Mouse (Mus musculus): Measurements from ENCODE around the gene Cd5.

Gene Cd5

DNA sequence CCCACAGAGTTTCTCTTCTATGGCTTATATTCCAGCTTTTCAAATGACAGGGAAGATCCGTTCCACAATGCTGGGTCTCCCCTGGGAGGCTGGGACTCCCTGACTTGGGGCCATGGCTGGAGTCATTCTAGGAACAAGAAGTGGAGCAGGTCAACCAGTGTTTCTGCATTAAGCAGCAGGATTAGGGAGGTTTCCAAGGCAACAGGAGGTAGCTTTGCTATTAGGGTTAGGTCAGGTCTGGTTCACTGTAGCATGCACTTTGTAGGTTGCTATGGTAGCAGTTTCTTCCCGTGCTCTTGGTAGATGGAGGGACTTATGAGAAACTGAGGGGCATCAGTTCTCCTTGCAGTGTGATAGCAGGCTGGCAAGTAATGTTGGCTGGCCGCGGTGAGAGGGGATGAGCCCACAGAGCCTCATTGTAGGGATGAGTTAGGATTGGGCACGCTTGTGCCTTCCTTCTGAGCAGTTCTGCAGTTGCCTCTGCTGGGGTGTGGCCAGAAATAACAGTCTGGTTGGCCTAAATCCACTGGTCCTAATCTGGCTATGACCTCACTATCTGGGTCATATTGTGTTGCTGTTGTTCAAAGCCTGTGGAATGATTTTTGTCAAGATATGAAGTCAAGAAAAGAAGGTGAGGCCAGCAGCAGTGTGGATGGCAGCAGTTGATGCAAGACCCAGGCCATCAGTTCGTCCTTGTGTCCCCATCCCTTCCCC, 37.6 kb downstream of the Cd5 start:
- no peak for DNase-seq (ENCODE audit: low read depth, low spot score)

DNA sequence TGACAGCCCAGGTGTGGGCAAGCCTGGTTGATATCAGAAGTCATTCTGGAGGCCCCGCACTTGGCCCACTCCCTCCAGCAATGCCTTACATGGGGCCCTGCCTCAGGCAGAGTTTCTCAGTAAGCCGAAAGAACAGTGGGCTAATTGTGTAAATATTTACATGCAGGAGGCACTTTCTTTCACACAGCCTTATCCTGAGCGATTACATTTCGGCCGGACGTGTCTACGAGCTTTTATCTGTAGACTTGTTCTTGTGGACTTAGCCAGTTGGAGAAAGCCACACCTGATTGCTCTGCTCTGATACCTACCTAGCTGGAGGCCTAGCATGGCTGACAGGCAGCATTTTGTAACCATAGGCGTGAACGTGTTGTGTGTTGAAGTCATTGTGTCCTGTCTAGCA, 39.0 kb downstream of the Cd5 start:
- no peak for DNase-seq (ENCODE audit: low read depth, low spot score)

DNA sequence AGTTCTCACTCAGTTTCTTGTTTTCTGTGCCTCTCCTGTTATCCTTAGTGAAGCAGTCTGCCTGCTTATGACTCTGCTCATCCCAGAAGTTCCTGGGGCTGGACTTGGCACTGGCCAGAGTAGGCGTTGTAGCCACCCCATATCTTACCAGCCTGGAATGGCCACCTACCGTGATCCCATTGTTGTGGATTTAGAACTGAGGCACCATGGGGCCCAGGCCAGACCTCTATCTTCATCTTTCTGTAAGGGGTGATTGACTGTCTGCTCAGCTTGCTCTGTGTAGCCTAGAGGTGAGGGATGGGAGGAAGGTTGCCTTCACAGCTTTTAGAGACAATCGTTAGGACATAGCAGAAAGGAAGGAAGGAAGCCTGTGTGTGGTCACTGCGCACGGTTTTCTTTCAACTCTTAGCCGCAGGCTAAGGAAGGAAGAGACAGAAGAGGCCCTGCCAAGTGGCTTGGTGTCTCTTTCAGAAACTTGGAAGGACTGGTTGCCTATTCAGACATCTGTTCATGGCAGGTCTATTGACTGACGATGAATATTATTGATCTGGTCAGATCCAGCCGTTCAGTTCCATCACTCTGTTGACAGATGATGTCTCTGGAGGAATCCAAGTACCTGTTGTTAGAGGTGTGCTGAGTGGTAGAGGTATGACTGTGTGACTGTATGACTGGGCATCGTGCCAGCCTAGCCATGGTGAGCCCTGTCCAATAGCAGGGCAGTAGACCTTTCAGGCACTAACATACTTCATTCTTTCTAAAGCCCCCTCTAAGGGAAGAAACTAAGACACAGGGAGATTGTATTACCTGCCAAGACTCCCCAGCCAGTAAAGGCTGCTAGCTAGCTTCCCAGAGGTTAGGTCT, 40.4 kb downstream of the Cd5 start:
- DNase-seq (ENCODE audit: low read depth, low spot score): peak; percentile 56

- DNase-seq (ENCODE audit: low read depth, low spot score): no peak
These were observed 43.0 kb downstream of the Cd5 start for GRCm38 (mm10) chr19:10695801-10696200.

GRCm38 (mm10) chr19:10693926-10694682, 44.7 kb downstream of the Cd5 start:
- DNase-seq (ENCODE audit: low read depth, low spot score): no peak

GRCm38 (mm10) chr19:10692361-10692760, 46.4 kb downstream of the Cd5 start:
- DNase-seq (ENCODE audit: low read depth, low spot score): no peak

DNA sequence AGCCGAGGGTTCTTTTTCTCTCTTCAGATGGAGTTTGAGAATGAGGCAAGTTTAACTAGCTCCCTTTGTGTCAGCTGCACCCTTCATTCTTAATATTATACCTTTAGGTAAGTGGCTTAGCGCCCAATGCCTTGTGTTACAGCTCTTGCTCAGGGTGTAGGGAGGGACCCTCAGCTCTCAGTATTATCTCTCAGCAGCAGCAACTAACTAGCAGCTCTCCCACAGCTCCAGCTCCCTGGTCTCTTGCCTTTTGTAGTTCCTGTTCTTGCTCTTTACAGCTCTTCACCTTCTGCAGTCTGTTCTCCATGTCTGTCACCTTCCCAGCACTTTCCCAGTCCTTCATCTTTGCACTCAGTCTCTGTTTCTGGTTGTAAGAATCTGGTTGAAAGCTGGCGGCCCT, 47.1 kb downstream of the Cd5 start:
- no peak for DNase-seq (ENCODE audit: low read depth, low spot score)

DNA sequence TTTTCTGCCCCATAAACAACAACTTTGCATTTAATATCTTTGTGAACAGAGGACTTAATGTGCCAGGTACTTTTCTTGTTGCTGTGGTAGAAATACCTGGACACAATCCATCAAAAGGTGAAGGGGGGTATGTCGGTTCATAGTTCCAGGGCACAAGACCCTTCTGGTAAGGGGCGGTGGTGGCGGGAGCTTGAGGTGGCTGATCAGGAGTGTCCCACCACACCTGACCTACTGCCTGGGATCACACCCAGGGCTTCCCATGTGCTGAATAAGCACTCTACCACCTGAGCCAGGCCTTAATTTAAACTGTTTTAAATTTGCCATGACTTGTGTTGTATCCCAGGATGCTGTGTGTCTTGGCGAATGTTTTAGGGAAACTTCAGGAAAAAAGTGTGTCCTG, 47.7 kb downstream of the Cd5 start:
- DNase-seq (ENCODE audit: low read depth, low spot score): no peak

- no peak for DNase-seq (ENCODE audit: low read depth, low spot score)
These were observed 48.5 kb downstream of the Cd5 start for GRCm38 (mm10) chr19:10690336-10690735.

- DNase-seq (ENCODE audit: low read depth, low spot score): no peak
These were observed 49.2 kb downstream of the Cd5 start for GRCm38 (mm10) chr19:10689470-10690166.

GRCm38 (mm10) chr19:10688537-10689352, 50.1 kb downstream of the Cd5 start, which contains the start of gene Vps37c:
Gene Vps37c (plus strand): TSS chr19:10688735.
- DNase-seq (ENCODE audit: low read depth, low spot score): peak; percentile 88

DNA sequence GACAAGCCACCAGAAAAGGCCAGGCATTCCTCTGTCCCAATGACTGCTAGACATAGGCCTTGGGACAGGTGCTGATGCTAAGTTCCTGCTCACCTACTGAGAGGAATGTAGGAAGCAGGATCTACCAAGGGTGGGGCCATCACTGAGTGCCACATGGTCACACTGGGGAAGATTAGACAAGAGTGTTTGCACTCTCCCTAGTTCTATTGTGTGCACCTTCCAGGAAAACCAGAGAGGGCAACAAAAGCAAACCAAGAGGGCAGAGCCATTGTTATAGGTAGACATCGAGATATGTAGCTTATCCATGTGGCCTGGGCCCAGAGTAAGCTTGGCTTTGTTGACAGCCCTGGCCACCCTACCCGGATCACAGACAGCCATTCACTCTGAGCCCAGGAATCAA, 53.1 kb downstream of the Cd5 start:
- DNase-seq (ENCODE audit: low read depth, low spot score): no peak

GRCm38 (mm10) chr19:10685081-10685480, 53.7 kb downstream of the Cd5 start:
- no peak for DNase-seq (ENCODE audit: low read depth, low spot score)

DNA sequence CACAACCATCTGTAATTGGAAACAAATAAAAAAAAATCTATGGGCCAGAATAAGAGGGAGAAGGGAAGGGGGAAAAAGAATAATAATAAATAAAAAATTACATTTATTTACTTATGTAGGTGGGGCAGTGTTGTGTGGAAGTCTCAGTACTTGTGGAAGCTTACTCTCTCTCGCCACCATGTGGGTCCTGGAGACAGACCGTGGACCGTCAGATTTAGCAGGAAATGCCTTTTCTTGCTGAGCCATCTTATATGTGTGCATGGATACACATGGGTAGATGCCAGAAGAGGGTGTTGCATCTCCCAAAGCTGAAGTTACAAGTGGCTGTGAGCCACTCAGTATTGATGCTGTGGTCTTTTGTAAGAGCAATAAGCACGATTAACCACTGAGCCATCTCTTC, 57.2 kb downstream of the Cd5 start:
- DNase-seq (ENCODE audit: low read depth, low spot score): no peak

DNA sequence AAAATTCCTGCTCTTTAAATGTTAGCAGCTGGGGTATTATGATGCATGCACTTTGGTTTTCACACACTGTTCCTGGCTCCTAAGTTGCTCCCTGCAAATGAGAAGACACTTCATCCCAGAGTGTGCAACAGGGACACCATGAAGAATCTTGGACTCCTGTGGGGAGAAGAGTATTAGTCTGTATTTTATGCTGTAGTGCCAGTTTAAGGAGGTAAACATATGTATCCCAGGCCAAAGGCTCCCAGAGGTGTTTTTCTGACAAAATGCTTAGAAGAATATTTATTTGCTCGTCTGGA, 60.1 kb downstream of the Cd5 start:
- DNase-seq (ENCODE audit: low read depth, low spot score): no peak

DNA sequence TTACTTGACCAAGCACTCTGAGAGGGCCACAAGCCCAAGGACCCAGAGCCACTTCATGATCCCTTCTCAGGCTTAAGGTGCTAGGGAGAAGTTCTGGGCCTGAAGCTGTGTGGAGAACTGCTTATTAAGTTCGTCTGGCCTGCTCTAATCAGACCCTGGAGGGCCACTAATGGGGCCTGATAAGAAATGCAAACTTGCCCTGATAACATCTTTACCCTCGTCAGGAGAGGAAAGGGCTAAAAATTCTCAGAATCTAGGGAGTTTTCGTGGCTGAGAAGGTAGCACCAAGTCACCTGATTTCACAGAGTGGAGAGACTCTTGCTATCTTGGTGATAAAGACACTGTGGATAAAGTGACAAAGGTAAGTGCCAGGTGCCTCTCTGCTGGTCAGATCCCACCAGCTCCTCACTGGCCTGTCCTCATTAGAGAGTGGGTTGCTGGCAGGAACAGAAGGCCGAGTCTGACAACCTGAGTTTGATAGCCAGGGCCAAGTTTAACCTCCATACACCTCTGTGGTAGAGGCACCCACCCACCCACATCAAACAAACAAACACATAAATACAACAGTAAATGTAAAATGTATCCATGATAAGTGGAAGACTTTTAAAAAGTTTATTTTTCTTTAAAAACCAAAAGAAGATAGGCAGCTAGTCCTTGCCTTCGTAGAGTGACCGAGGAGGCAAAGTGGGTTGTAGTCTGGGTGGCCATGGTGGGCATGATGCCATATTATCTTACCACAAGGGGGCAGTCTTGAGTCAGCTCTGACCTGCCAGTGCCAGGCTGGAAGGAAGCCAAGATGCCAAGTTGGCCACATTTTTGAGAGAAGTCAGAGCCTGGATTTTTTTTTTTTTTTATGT, 60.7 kb downstream of the Cd5 start, which contains the start of gene Pga5:
Gene Pga5 (minus strand): TSS at position 157 of the 857 bp plus-strand sequence.
- DNase-seq (ENCODE audit: low read depth, low spot score): peak; percentile 75

DNA sequence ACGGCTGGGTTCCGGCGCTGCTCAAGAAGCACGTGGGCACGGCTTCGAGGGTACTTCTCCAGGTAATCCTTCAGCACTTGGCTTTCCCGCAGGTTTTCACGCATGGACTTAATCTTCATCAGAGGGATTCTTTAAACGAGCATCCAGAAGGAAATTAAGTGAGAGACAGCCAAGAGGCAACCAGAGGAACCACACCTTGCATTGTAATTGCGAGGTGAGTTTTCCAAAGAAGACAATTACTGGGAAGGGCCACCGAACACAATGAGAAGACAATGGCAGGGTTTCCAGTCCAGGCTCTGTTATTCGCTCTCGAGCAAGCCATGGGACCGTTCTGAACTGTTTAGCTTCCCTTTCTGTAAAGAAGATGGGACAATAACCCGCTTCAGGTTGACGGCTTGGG, 62.1 kb downstream of the Cd5 start:
- no peak for DNase-seq (ENCODE audit: low read depth, low spot score)

DNA sequence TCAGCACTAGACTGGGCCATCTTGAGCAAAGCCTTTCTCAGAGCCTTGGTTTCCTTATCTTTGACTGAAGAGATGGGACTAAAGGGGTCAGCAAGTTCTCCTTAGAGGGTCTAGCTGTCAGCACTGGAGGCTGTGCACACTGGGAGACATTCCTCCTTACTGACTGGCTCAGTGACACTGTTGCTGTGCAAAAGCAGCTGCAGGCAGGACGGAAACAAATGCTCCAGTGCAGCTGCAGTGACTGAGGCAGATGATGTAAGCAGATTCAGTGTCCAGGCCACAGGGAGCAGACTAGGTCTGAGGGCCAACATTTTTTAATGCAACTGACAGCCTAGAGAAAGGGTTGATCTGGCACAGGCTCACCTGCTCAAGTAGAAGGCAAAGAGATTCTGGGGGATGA, 65.5 kb downstream of the Cd5 start:
- DNase-seq (ENCODE audit: low read depth, low spot score): no peak

GRCm38 (mm10) chr19:10671854-10672417, 66.9 kb downstream of the Cd5 start:
- DNase-seq (ENCODE audit: low read depth, low spot score): no peak

DNA sequence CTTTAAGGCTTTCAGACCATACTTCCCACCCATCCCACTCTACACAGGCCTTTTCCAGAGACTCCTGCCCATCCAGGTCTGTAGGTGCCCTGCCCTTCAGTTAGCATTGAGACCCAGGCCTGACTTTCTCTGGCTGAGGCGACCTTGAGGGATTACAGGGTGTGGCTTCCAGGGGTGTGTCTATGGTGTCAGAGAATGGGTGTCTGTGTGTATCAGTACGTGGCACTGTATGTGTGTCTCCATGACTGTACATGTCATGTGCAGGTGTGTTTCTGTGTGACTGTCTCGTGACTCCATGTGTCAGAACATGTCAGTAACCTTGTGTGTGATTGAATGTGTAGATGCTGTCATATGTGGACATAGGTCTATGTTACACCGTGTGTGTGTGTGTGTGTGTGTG, 67.5 kb downstream of the Cd5 start:
- DNase-seq (ENCODE audit: low read depth, low spot score): no peak

All from CD4-positive helper T cell, adult 2 months (primary cell).